Mouse (Mus musculus) adrenal gland, postnatal 14 days (tissue): ENCODE data around the gene Rhbdd1. TPM values are rescaled to one million over a fixed set of nuclear protein-coding genes. Genes with fewer than 3 reads are reported as not detected.
A peak's percentile ranks its signal among the peaks of the same experiment; 100 is the strongest.

Source experiments
- DNase-seq: peaks from one replicate; pipeline ENCODE4 v3.0.0; 2021; ENCODE audit warnings: mixed read lengths
- total RNA-seq: library from RNA; stranded (reverse); gene quantifications from 2 replicates; pipeline ENCODE4 v1.2.3, GENCODE M21; 2021

The Rhbdd1 gene
- total RNA-seq, 1 experiment from 2014 or later: 23.0 TPM

- peak; percentile 75 for DNase-seq
Measured at GRCm38 (mm10) chr1:82432919-82433648, 116.8 kb downstream of the Rhbdd1 start.

- DNase-seq: no peak
Measured at GRCm38 (mm10) chr1:82433649-82434005, 117.4 kb downstream of the Rhbdd1 start.

GRCm38 (mm10) chr1:82437273-82437672, 121.0 kb downstream of the Rhbdd1 start:
- DNase-seq: no peak

- DNase-seq: no peak
Measured at GRCm38 (mm10) chr1:82440123-82440522, 123.9 kb downstream of the Rhbdd1 start.

- DNase-seq: no peak
Measured at GRCm38 (mm10) chr1:82443517-82443916, 127.3 kb downstream of the Rhbdd1 start.

GRCm38 (mm10) chr1:82446049-82446448, 129.8 kb downstream of the Rhbdd1 start:
- peak; percentile 30 for DNase-seq

GRCm38 (mm10) chr1:82449851-82450250, 133.6 kb downstream of the Rhbdd1 start:
- DNase-seq: no peak

- DNase-seq: no peak
Measured at GRCm38 (mm10) chr1:82451927-82452651, 135.8 kb downstream of the Rhbdd1 start.

GRCm38 (mm10) chr1:82454031-82454430, 137.8 kb downstream of the Rhbdd1 start:
- no peak for DNase-seq

GRCm38 (mm10) chr1:82459350-82459749, 143.1 kb downstream of the Rhbdd1 start:
- DNase-seq: no peak

- DNase-seq: no peak
Measured at GRCm38 (mm10) chr1:82459926-82460325, 143.7 kb downstream of the Rhbdd1 start.

GRCm38 (mm10) chr1:82461041-82461440, 144.8 kb downstream of the Rhbdd1 start:
- DNase-seq: no peak

GRCm38 (mm10) chr1:82465321-82465853, 149.1 kb downstream of the Rhbdd1 start:
- DNase-seq: no peak

- no peak for DNase-seq
Measured at GRCm38 (mm10) chr1:82468872-82469271, 152.6 kb downstream of the Rhbdd1 start.

GRCm38 (mm10) chr1:82470516-82471225, 154.4 kb downstream of the Rhbdd1 start:
- DNase-seq: no peak

- no peak for DNase-seq
Measured at GRCm38 (mm10) chr1:82473467-82473866, 157.2 kb downstream of the Rhbdd1 start.

- peak; percentile 41 for DNase-seq
Measured at GRCm38 (mm10) chr1:82474461-82474961, 158.3 kb downstream of the Rhbdd1 start.

- no peak for DNase-seq
Measured at GRCm38 (mm10) chr1:82475254-82475653, 159.0 kb downstream of the Rhbdd1 start.

GRCm38 (mm10) chr1:82475821-82476220, 159.6 kb downstream of the Rhbdd1 start:
- DNase-seq: no peak

- peak; percentile 58 for DNase-seq
Measured at GRCm38 (mm10) chr1:82476256-82476655, 160.0 kb downstream of the Rhbdd1 start.

- no peak for DNase-seq
Measured at GRCm38 (mm10) chr1:82476746-82477145, 160.5 kb downstream of the Rhbdd1 start.

GRCm38 (mm10) chr1:82479696-82480487, 163.6 kb downstream of the Rhbdd1 start:
- no peak for DNase-seq
